Mouse (Mus musculus): ENCODE measurements around the gene Tbc1d24.

- TF ChIP-seq CTCF (IDR thresholded peaks at IDR 0.05; ENCODE audit: control insufficient read depth, insufficient read depth, low read length) (no peak), POLR2A (IDR thresholded peaks at IDR 0.05; ENCODE audit: borderline replicate concordance, control insufficient read depth, low read depth, low read length) (no peak)
Measured at GRCm38 (mm10) chr17:24150824-24151223, 54.5 kb downstream of the Tbc1d24 start, which contains the start of gene Pdpk1.
